Mouse (Mus musculus): ENCODE data around the gene Tbc1d24.

- TF ChIP-seq POLR2A (IDR thresholded peaks at IDR 0.05; ENCODE audit: borderline replicate concordance, control insufficient read depth, low read depth, low read length): no peak
- no peak for TF ChIP-seq CTCF (IDR thresholded peaks at IDR 0.05; ENCODE audit: control insufficient read depth, insufficient read depth, low read length)
Observed at GRCm38 (mm10) chr17:24195349-24195748, 10.0 kb downstream of the Tbc1d24 start.
